27 mouse cellular contexts compared by ENCODE assay signal in genomic region chr1:119891865-119892264, GRCm38 (mm10). TPM values are rescaled to one million over a fixed set of nuclear protein-coding genes. Genes with fewer than 3 reads are reported as not detected.
A peak's percentile ranks its signal among the peaks of the same experiment; 100 is the strongest.
DNase-seq lines count a peak whose midpoint lies in the region; ATAC-seq and TF ChIP-seq lines count a peak whose summit lies in the region.
"Had no signal": no experiment of that assay in that cellular context is flagged by ENCODE, and none has a peak within 500 bp of the region (broad histone marks: within the 10 kb centered on the region; RNA-seq: fewer than 3 reads in every experiment).

No protein-coding gene starts in this region.

- no peak overlapping the region for H3K9ac ChIP-seq in hindbrain, postnatal 0 days (replicated peaks; ENCODE audit: low read length)
- H3K9ac ChIP-seq in hindbrain, embryonic 16.5 days (ENCODE audit: low read depth, low read length) = no peak overlapping the region
- H3K9ac ChIP-seq: embryonic facial prominence, embryonic 13.5 days; heart, embryonic 15.5 days; hindbrain, embryonic 13.5 days; liver, embryonic 12.5 days had no signal

- no peaks in the 10 kb centered on the region for H3K36me3 ChIP-seq in hindbrain, postnatal 0 days (ENCODE audit: insufficient read depth, low read length)
- H3K36me3 ChIP-seq in hindbrain, embryonic 16.5 days (ENCODE audit: control insufficient read depth, insufficient read depth, low read length) = no peaks in the 10 kb centered on the region
- H3K36me3 ChIP-seq: embryonic facial prominence, embryonic 13.5 days; forebrain, embryonic 10.5 days; heart, embryonic 10.5 days; heart, embryonic 15.5 days; hindbrain, embryonic 13.5 days; liver, embryonic 12.5 days had no signal

- no peak for DNase-seq in cerebellum, adult 11 months
- no peak for DNase-seq in hindbrain, postnatal 0 days (ENCODE audit: low spot score)
- DNase-seq in cerebellum, adult 8-10 months = peak; percentile 30
- DNase-seq in cerebellum, postnatal 25 days = peak; percentile 38 to 54
- no peak for DNase-seq in adrenal gland, postnatal 10 days
- DNase-seq: adrenal gland, adult 2 months; gastrocnemius, postnatal 14 days; heart, postnatal 36 days; kidney, adult 9 months; kidney, postnatal 10 days; lung, adult 2 months; midbrain, embryonic 14.5 days; retina, postnatal 1 day; right cerebral cortex, postnatal 14 days had no signal

- no peaks in the 10 kb centered on the region for H3K9me3 ChIP-seq in hindbrain, postnatal 0 days (ENCODE audit: low read length)
- H3K9me3 ChIP-seq in hindbrain, embryonic 16.5 days (ENCODE audit: control insufficient read depth, low read length) = no peaks in the 10 kb centered on the region
- H3K9me3 ChIP-seq: embryonic facial prominence, embryonic 13.5 days; forebrain, embryonic 10.5 days; heart, embryonic 10.5 days; heart, embryonic 15.5 days; hindbrain, embryonic 13.5 days; liver, embryonic 12.5 days had no signal

- H3K4me2 ChIP-seq in hindbrain, postnatal 0 days (ENCODE audit: low read depth, low read length) = no peak overlapping the region
- H3K4me2 ChIP-seq in hindbrain, embryonic 16.5 days (ENCODE audit: low read length) = no peak overlapping the region
- H3K4me2 ChIP-seq: embryonic facial prominence, embryonic 13.5 days; heart, embryonic 15.5 days; hindbrain, embryonic 13.5 days; liver, embryonic 12.5 days had no signal

- TF ChIP-seq CTCF in hindbrain, postnatal 0 days (IDR thresholded peaks at IDR 0.05; ENCODE audit: low read depth) = no peak

- no peak overlapping the region for H3K27ac ChIP-seq in hindbrain, postnatal 0 days
- no peak overlapping the region for H3K27ac ChIP-seq in hindbrain, embryonic 16.5 days (ENCODE audit: low read depth, low read length)
- H3K27ac ChIP-seq: embryonic facial prominence, embryonic 13.5 days; forebrain, embryonic 10.5 days; heart, embryonic 10.5 days; heart, embryonic 15.5 days; hindbrain, embryonic 13.5 days; liver, embryonic 12.5 days; macrophage had no signal

- H3K4me1 ChIP-seq in hindbrain, postnatal 0 days (ENCODE audit: insufficient read depth, low read length) = no peaks in the 10 kb centered on the region; the same call in 1 of the 2 replicates
- no peaks in the 10 kb centered on the region; the same call in 1 of the 2 replicates for H3K4me1 ChIP-seq in hindbrain, embryonic 16.5 days (ENCODE audit: control insufficient read depth, insufficient read depth, low read depth, low read length)
- H3K4me1 ChIP-seq: liver, embryonic 12.5 days had no signal

- no peaks in the 10 kb centered on the region for H3K27me3 ChIP-seq in hindbrain, postnatal 0 days (ENCODE audit: insufficient read depth, low read length)
- H3K27me3 ChIP-seq in hindbrain, embryonic 16.5 days (replicated peaks; ENCODE audit: control insufficient read depth, insufficient read depth, low read length) = no peaks in the 10 kb centered on the region
- H3K27me3 ChIP-seq: CH12.LX; embryonic facial prominence, embryonic 13.5 days; heart, embryonic 15.5 days; hindbrain, embryonic 13.5 days; liver, embryonic 12.5 days had no signal

- H3K4me3 ChIP-seq in hindbrain, postnatal 0 days (ENCODE audit: low read length) = no peak overlapping the region
- H3K4me3 ChIP-seq in hindbrain, embryonic 16.5 days (ENCODE audit: low read length) = no peak overlapping the region
- H3K4me3 ChIP-seq: embryonic facial prominence, embryonic 13.5 days; forebrain, embryonic 10.5 days; heart, embryonic 10.5 days; heart, embryonic 15.5 days; hindbrain, embryonic 13.5 days; liver, embryonic 12.5 days had no signal

- peak; percentile 17; the same call in 1 of the 2 replicates for ATAC-seq in cerebellum, adult (ENCODE audit: insufficient number of reproducible peaks, low FRiP score, low TSS enrichment)
- ATAC-seq in hindbrain, postnatal 0 days = 0 out of 2 replicates have a peak, but pooled peaks have one; percentile 30
- no peak for ATAC-seq in hindbrain, embryonic 16.5 days
- no peak for ATAC-seq in inflammation-experienced regulatory T-cells, adult 6 months
- ATAC-seq: activated CD4-positive, CD25-positive, alpha-beta regulatory T cell, adult 4 months; intestine, embryonic 16.5 days; liver, embryonic 12.5 days had no signal

- 52% methylated on average over 4 of the region's 4 CpGs for WGBS in hindbrain, postnatal 0 days
- WGBS in hindbrain, embryonic 16.5 days = 62% methylated on average over 4 of the region's 4 CpGs

RNA-seq across cellular contexts. Expression of gene Tmem177, which starts 21.1 kb away (rescaled TPM):
- total RNA-seq in hindbrain, postnatal 0 days (2014; rRNA removed) = 6.8 and 10.8 TPM in 2 replicates
- 4.2 and 4.5 TPM in 2 replicates for polyA plus RNA-seq in hindbrain, postnatal 0 days (2015; fragmentation: Nextera tagmentation; extraction: Ambion mirVana)
- 6.6 and 8.3 TPM in 2 replicates for polyA plus RNA-seq in hindbrain, embryonic 16.5 days (2015; fragmentation: Nextera tagmentation; extraction: Ambion mirVana)
- total RNA-seq in adrenal gland, postnatal 10 days (2021) = 1 to 10 TPM; 8.0 to 10.0 TPM
- polyA plus RNA-seq in inflammation-experienced regulatory T-cells, adult 6 months (2017; shearing (Covaris generic)) = 1 to 10 TPM; 6.6 to 8.1 (median 6.7) TPM

RNA-seq across cellular contexts. Expression of gene Ptpn4, which starts 54.5 kb away (rescaled TPM):
- total RNA-seq in hindbrain, postnatal 0 days (2014; rRNA removed) = 30.3 and 36.4 TPM in 2 replicates
- polyA plus RNA-seq in hindbrain, postnatal 0 days (2015; fragmentation: Nextera tagmentation; extraction: Ambion mirVana) = 7.3 and 7.6 TPM in 2 replicates
- polyA plus RNA-seq in hindbrain, embryonic 16.5 days (2015; fragmentation: Nextera tagmentation; extraction: Ambion mirVana) = 10.1 and 10.7 TPM in 2 replicates
- 10 to 100 TPM; 48.9 to 56.5 TPM for total RNA-seq in adrenal gland, postnatal 10 days (2021)
- 10 to 100 TPM in 1 of 3 experiments, 1 to 10 TPM in 2; 3.8 to 13.3 (median 6.7) TPM for polyA plus RNA-seq in inflammation-experienced regulatory T-cells, adult 6 months (2017; shearing (Covaris generic))

Comparison
In these comparisons a context has a peak if more than half of its experiments do, and no peak if none do; other contexts are left out.
1. ATAC-seq: peak in cerebellum, adult (single experiment) and hindbrain, postnatal 0 days (single experiment); none in hindbrain, embryonic 16.5 days (single experiment) and inflammation-experienced regulatory T-cells, adult 6 months (single experiment).
2. DNase-seq: peak in cerebellum, adult 8-10 months (single experiment) and cerebellum, postnatal 25 days (2 of 2); none in cerebellum, adult 11 months (single experiment), hindbrain, postnatal 0 days (single experiment) and adrenal gland, postnatal 10 days (single experiment).